Mouse (Mus musculus): ENCODE measurements around the gene Abhd2.

DNA sequence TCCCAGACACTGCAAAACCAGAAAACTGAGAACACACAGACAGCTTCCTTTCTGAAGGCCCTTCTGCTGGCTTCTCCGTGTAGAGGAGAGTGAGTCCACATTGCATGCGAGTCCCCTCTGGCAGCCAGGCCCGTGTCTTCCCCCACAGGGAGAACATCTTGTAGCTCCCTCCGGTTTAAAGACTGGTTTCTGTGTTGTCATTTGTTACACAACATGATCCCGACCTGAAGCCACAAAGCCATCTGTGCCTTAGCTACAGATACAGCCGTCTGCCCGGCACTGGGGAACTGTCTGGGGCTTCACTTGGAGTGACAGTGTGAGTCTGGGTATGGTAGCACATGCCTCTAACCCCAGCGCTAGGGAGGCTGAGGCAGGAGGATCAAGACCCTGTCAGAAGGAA is 42.1 kb downstream of the Abhd2 start:
- TF ChIP-seq POLR2A (IDR thresholded peaks at IDR 0.05; ENCODE audit: low read depth, low read length) (no peak), CTCF (IDR thresholded peaks at IDR 0.05; ENCODE audit: extremely low read depth, insufficient read depth, insufficient read length, insufficient replicate concordance) (no peak)

Measured in spleen, adult 2 months (tissue).